Mouse (Mus musculus): ENCODE measurements around the gene Nfe2. TPM values are rescaled to one million over a fixed set of nuclear protein-coding genes. Genes with fewer than 3 reads are reported as not detected.

Nfe2 gene
- polyA plus RNA-seq, 1 experiment = not detected

DNA sequence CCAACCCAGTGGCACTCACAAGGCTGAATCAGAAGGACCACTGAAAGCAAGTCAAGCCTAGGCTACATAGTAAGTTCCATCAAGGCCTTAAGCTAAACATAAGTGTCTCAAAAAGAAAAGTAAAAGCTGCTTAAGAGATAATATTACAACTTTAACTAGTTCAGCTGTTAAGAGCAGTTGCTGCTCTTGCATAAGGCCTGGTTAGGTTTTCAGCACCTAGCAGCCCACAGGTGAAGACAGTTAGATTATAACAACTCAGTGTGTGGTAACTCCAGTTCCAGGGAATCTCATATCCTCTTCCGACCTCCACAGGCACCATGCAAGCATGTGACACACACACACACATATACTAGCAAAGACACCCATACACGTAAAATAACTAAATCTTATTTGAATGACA is 30.6 kb downstream of the Nfe2 start:
- no peak overlapping the region for H3K4me3 ChIP-seq (ENCODE audit: insufficient read depth, low read depth, low read length)
- no peaks in the 10 kb centered on the region for H3K4me1 ChIP-seq (ENCODE audit: control insufficient read depth, insufficient read depth, insufficient read length, low read length)
- no peak overlapping the region for H3K27ac ChIP-seq (replicated peaks; ENCODE audit: low read depth, low read length)

DNA sequence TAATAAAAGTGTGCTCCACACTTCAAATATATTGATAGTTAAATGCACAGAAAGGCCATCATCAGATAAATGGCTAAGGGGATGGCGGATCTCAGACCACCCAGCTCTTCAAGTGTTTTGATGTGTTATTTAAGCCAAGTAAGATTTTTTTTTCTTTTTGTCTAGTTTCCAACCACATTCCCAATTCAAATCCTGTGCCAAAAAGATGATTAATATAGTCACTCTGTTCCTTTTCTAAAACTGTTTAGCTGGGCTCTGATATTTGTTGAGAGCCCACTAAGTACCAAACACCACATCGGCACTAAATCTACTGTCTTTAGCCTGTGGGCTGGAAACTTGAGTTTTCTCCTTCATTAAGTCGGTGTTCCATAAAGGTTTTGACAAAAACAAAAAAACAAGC is 31.2 kb downstream of the Nfe2 start:
- Histone ChIP-seq H3K4me1 (ENCODE audit: control insufficient read depth, insufficient read depth, insufficient read length, low read length) (no peaks in the 10 kb centered on the region), H3K4me3 (ENCODE audit: insufficient read depth, low read depth, low read length) (no peak overlapping the region), H3K27ac (replicated peaks; ENCODE audit: low read depth, low read length) (no peak overlapping the region)

DNA sequence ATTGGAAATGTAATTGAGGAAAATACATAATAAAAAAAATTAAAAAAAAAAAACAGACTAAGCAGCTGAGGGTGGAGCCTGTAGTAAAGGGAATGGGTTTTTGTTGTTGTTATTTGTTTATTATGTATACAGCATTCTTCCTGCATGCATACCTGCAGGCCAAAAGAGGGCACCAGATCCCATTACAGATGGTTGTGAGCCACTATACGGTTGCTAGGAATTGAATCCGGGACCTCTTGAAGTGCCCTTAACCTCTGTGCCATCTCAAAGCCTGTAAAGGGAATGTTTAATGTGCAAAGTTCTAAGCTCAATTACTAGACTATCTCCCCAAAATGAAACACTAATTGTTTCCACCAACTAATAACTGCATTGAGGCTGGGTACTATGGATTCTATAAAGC is 34.0 kb downstream of the Nfe2 start:
- Histone ChIP-seq H3K4me1 (ENCODE audit: control insufficient read depth, insufficient read depth, insufficient read length, low read length) (0 out of 2 replicates have a peak, but pooled peaks cover 2% of the 10 kb centered on the region), H3K27ac (replicated peaks; ENCODE audit: low read depth, low read length) (no peak overlapping the region), H3K4me3 (ENCODE audit: insufficient read depth, low read depth, low read length) (no peak overlapping the region)

DNA sequence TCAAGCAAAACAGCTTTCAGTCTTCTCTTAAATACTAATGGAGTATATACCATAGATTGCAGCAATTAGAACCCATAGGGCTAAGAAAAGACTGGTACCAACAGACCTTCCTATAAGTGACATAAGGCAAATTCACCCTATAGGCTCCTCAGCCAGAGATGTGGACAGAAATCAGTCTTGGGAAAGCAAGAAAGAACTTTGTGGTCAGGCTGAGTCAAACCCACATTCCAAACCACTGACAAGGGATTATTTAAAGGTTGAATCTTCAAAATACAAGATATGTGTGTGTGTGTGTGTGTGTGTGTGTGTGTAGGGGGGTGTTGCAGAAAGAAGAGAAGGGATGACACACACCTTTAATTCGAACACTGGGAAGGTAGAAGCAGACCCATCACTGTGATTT is 36.8 kb downstream of the Nfe2 start:
- Histone ChIP-seq H3K27ac (replicated peaks; ENCODE audit: low read depth, low read length) (no peak overlapping the region), H3K4me1 (ENCODE audit: control insufficient read depth, insufficient read depth, insufficient read length, low read length) (0 out of 2 replicates have a peak, but pooled peaks cover 2% of the 10 kb centered on the region), H3K4me3 (ENCODE audit: insufficient read depth, low read depth, low read length) (no peak overlapping the region)

DNA sequence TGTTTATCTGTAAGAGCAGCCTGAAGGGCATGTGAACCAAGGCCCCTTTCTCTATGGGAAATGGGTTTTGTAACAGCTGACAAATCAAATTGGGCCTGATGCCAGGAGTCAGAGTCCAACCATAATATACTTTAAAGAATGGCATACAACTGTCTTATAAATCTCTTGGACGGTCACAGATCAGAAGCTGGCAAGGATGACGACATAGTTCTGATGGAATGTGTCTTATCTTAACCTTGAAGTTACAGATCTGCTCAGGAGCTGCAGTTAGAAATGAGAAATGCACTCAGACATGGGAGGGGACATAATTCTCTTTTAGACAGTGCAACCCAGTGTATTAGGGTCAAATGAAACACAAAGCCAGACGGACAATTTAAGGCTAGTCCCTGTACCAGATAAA is 37.4 kb downstream of the Nfe2 start:
- H3K4me1 ChIP-seq (ENCODE audit: control insufficient read depth, insufficient read depth, insufficient read length, low read length) = 0 out of 2 replicates have a peak, but pooled peaks cover 2% of the 10 kb centered on the region
- H3K27ac ChIP-seq (replicated peaks; ENCODE audit: low read depth, low read length) = no peak overlapping the region
- no peak overlapping the region for H3K4me3 ChIP-seq (ENCODE audit: insufficient read depth, low read depth, low read length)

DNA sequence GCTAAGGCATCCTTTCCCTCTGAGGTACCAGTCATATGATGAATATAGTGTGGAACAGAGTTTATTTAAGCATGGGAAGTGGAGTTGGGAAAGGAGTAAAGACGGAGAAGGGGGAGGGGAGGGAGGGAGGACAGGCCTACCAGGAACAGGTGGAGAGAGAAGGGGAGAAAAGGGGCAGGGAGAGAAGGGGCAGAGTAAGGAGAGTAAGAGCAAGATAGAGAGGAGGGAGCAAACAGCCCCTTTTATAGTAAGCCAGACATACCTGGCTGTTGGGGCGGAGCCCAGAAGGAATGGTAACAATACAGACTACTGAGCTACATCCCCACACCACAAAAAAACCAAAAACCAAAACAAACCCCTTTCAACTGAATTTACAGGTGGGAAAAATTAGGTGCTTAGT is 42.2 kb downstream of the Nfe2 start:
- Histone ChIP-seq H3K4me3 (ENCODE audit: insufficient read depth, low read depth, low read length) (no peak overlapping the region), H3K27ac (replicated peaks; ENCODE audit: low read depth, low read length) (no peak overlapping the region), H3K4me1 (ENCODE audit: control insufficient read depth, insufficient read depth, insufficient read length, low read length) (peaks cover 2% of the 10 kb centered on the region; the same call in 1 of the 2 replicates)

DNA sequence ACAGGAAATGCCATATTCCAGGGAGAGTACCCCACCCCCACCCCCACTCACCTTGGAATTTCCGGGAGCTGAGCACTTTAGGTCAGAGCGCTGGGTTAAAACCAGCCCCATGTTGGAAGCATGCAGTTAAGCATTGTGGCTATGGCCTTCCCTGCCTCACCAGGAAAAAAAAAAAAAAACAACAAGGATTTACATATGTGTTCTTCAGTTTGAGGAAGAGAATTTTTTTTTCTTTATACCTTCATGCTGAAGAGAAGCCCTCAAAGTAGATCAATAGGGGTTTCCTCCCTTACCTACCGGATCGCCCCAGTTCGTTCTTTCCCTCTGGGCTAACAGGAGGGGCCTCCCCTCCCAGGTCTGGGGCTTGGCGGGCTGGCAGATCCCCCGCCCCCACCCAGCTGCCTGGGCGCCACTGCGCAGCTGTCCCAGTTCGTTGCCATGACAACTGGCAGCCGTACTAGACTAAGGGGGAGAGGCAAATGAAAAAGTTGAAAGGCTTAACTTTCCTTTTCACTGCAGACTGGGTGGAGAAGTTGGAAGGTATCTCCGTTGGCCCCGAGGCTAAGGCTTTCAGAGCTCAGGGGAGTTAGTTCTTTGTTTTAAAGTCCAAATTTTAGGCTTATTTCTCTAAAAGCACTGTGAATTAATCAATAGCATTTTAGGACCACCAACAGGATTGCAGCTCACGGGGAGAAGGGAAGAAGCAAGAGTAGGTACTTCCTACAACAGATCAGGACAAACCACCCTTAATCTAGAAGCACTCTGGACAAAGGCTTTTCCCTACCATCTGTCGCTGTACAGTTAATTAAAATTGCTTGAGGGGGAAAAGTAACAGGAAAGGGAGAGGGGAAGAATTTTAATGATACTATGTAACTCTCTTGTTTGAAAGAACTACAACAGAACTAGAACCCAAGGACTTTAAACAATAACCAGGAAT is 43.0 kb downstream of the Nfe2 start:
- peak overlapping the region; percentile 90 for H3K27ac ChIP-seq (replicated peaks; ENCODE audit: low read depth, low read length)
- H3K4me3 ChIP-seq (ENCODE audit: insufficient read depth, low read depth, low read length) = peak overlapping the region; percentile 82
- no peaks in the 10 kb centered on the region; the same call in 1 of the 2 replicates for H3K4me1 ChIP-seq (ENCODE audit: control insufficient read depth, insufficient read depth, insufficient read length, low read length)

DNA sequence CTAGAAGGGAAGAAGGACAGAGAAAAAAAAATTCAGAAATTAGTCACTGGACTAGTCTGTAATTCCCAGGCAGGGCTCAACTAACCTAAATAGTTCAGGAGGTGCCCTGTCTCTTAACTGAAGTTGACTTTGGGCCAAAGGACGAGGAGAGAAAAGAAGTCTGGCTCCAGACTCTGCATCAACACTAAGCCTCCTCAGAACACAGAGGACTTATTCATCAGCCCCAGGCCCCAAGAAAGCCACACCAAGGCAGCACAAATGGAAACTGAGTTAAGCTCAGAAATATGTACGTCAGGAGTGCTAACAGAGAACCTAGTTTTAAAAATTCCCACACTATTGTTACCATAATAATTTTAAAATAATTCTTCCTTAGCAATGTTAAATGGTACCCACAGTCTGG is 44.1 kb downstream of the Nfe2 start:
- Histone ChIP-seq H3K27ac (replicated peaks; ENCODE audit: low read depth, low read length) (no peak overlapping the region; the same call in 1 of the 2 replicates), H3K4me1 (ENCODE audit: control insufficient read depth, insufficient read depth, insufficient read length, low read length) (no peaks in the 10 kb centered on the region; the same call in 1 of the 2 replicates), H3K4me3 (ENCODE audit: insufficient read depth, low read depth, low read length) (no peak overlapping the region)

DNA sequence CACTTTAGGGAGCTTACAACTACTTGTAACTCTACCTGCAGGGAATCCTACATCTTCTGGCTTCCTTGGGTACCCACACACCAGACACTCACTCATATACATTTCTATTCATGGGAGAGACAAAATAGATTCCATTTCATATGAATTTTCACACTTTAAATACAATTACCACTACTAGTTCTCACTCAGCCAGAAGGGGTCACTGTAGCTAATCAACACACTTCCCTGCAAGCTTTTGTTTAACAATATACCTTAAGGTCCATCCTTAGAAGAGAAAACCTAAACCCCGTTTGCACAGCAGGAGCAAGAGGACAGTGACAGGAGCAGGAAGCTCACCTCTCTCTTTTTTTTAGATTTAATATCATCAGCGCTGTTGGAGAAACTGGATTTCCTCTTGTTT is 53.0 kb downstream of the Nfe2 start:
- Histone ChIP-seq H3K4me3 (ENCODE audit: insufficient read depth, low read depth, low read length) (no peak overlapping the region), H3K4me1 (ENCODE audit: control insufficient read depth, insufficient read depth, insufficient read length, low read length) (no peaks in the 10 kb centered on the region), H3K27ac (replicated peaks; ENCODE audit: low read depth, low read length) (no peak overlapping the region)

DNA sequence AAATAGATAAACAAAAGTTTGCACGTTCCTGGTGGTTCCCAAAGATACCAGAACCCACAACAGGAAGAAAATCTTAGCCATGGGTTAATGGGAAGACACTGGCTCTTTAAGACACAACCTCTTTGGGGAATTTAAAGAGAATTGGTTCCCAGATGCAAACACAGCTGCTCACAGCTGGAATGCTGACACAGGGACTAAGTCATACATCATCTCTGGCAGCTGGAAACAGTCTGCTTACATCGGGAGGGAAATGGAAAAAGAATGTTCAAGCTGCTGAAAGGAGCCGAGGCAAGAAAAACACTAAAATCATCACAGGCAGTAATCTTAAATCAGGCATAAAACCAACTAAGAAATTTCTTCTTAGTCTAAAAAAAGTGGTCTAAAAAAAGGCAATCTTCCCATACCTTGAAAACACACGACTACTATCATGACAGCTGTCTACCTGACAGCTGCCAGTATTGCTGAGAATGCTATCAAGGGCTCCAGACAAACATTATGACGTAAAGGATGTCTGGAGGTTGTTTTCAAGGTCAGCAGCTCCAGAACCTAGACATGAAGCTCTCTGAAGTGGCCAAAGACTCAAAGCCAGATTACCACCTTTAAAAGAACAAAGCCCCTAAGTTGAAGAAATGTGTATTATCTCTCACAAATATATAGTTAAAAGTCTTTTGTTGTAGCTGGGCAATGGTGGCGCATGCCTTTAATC is 56.0 kb downstream of the Nfe2 start:
- no peak overlapping the region for H3K4me3 ChIP-seq (ENCODE audit: insufficient read depth, low read depth, low read length)
- no peaks in the 10 kb centered on the region for H3K4me1 ChIP-seq (ENCODE audit: control insufficient read depth, insufficient read depth, insufficient read length, low read length)
- H3K27ac ChIP-seq (replicated peaks; ENCODE audit: low read depth, low read length) = no peak overlapping the region

Other genes with a start within 250 kb of the Nfe2 start
- gene Hoxc4, start 239.5 kb downstream of the Nfe2 start, polyA plus RNA-seq (2012; ENCODE audit: insufficient read depth, insufficient read length, missing spikeins) = 9.4 and 13.7 TPM in 2 replicates
- gene Smug1, start 91.3 kb downstream of the Nfe2 start, polyA plus RNA-seq (2012; ENCODE audit: insufficient read depth, insufficient read length, missing spikeins) = 6.3 and 10.1 TPM in 2 replicates
- gene Cbx5, start 18.6 kb downstream of the Nfe2 start, polyA plus RNA-seq (2012; ENCODE audit: insufficient read depth, insufficient read length, missing spikeins) = 29.2 and 37.9 TPM in 2 replicates
- 50.5 and 76.9 TPM in 2 replicates for gene Hnrnpa1, start 18.0 kb downstream of the Nfe2 start, polyA plus RNA-seq (2012; ENCODE audit: insufficient read depth, insufficient read length, missing spikeins)
- gene Copz1, start 14.3 kb upstream of the Nfe2 start, polyA plus RNA-seq (2012; ENCODE audit: insufficient read depth, insufficient read length, missing spikeins) = 85.4 and 95.1 TPM in 2 replicates
- not detected in 2 replicates for gene Gpr84, start 52.2 kb upstream of the Nfe2 start, polyA plus RNA-seq (2012; ENCODE audit: insufficient read depth, insufficient read length, missing spikeins)
- gene Zfp385a, start 81.7 kb upstream of the Nfe2 start, polyA plus RNA-seq (2012; ENCODE audit: insufficient read depth, insufficient read length, missing spikeins) = 12.2 and 17.4 TPM in 2 replicates
- 2.7 and 5.3 TPM in 2 replicates for gene Itga5, start 108.4 kb upstream of the Nfe2 start, polyA plus RNA-seq (2012; ENCODE audit: insufficient read depth, insufficient read length, missing spikeins)
- not detected in 2 replicates for gene Gtsf1, start 172.1 kb upstream of the Nfe2 start, polyA plus RNA-seq (2012; ENCODE audit: insufficient read depth, insufficient read length, missing spikeins)
- gene Gtsf2, start 190.1 kb upstream of the Nfe2 start, polyA plus RNA-seq (2012; ENCODE audit: insufficient read depth, insufficient read length, missing spikeins) = not detected in 2 replicates
- gene Nckap1l, start 195.4 kb upstream of the Nfe2 start, polyA plus RNA-seq (2012; ENCODE audit: insufficient read depth, insufficient read length, missing spikeins) = 3.4 and 3.6 TPM in 2 replicates
- 2.2 and 3.3 TPM in 2 replicates for gene Pde1b, start 244.6 kb upstream of the Nfe2 start, polyA plus RNA-seq (2012; ENCODE audit: insufficient read depth, insufficient read length, missing spikeins)

All from brown adipose tissue, adult 24 weeks (tissue).